Mouse (Mus musculus): ENCODE measurements around the gene Drosha. TPM values are rescaled to one million over a fixed set of nuclear protein-coding genes. Genes with fewer than 3 reads are reported as not detected.
A peak's percentile ranks its signal among the peaks of the same experiment; 100 is the strongest.

Drosha gene
- polyA plus RNA-seq, 1 experiment from 2014 or later: 31.2 TPM

GRCm38 (mm10) chr15:12805071-12805470 lies 19.5 kb upstream of the Drosha start:
- Histone ChIP-seq H3K36me3 (peaks cover 37% of the 10 kb centered on the region), H3K4me1 (no peaks in the 10 kb centered on the region), H3K4me2 (no peak overlapping the region), H3K4me3 (no peak overlapping the region), H3K9me3 (no peaks in the 10 kb centered on the region), H3K9ac (no peak overlapping the region), H3K27me3 (no peaks in the 10 kb centered on the region), H3K27ac (no peak overlapping the region)
- 77% methylated on average over 4 of the region's 4 CpGs for WGBS
- ATAC-seq (ENCODE audit: insufficient number of reproducible peaks, low FRiP score, low TSS enrichment, low read depth): no peak

GRCm38 (mm10) chr15:12807088-12807487 lies 17.5 kb upstream of the Drosha start:
- Histone ChIP-seq H3K9me3 (no peaks in the 10 kb centered on the region), H3K27me3 (no peaks in the 10 kb centered on the region), H3K4me2 (no peak overlapping the region), H3K4me1 (no peaks in the 10 kb centered on the region), H3K4me3 (no peak overlapping the region), H3K36me3 (peaks cover 57% of the 10 kb centered on the region), H3K9ac (no peak overlapping the region), H3K27ac (no peak overlapping the region)
- WGBS: 89% methylated on average over 10 of the region's 10 CpGs
- ATAC-seq (ENCODE audit: insufficient number of reproducible peaks, low FRiP score, low TSS enrichment, low read depth): no peak

- no peak for ATAC-seq (ENCODE audit: insufficient number of reproducible peaks, low FRiP score, low TSS enrichment, low read depth)
- no peaks in the 10 kb centered on the region for H3K4me1 ChIP-seq
These were observed 15.3 kb upstream of the Drosha start for GRCm38 (mm10) chr15:12809305-12809704.

GRCm38 (mm10) chr15:12812646-12813045 lies 12.0 kb upstream of the Drosha start:
- no peak overlapping the region for H3K9ac ChIP-seq
- no peak for ATAC-seq (ENCODE audit: insufficient number of reproducible peaks, low FRiP score, low TSS enrichment, low read depth)
- H3K9me3 ChIP-seq: no peaks in the 10 kb centered on the region
- H3K4me1 ChIP-seq: no peaks in the 10 kb centered on the region
- H3K4me3 ChIP-seq: no peak overlapping the region
- WGBS: 94% methylated on average over 11 of the region's 11 CpGs
- peaks cover 93% of the 10 kb centered on the region for H3K36me3 ChIP-seq
- no peak overlapping the region for H3K4me2 ChIP-seq
- H3K27me3 ChIP-seq: no peaks in the 10 kb centered on the region
- H3K27ac ChIP-seq: no peak overlapping the region

More at GRCm38 (mm10) chr15:12809305-12809704, 15.3 kb upstream of the Drosha start:
- Histone ChIP-seq H3K9me3 (no peaks in the 10 kb centered on the region), H3K4me2 (no peak overlapping the region), H3K27me3 (no peaks in the 10 kb centered on the region), H3K9ac (no peak overlapping the region), H3K4me3 (no peak overlapping the region), H3K36me3 (peaks cover 76% of the 10 kb centered on the region), H3K27ac (no peak overlapping the region)
- 91% methylated on average over 6 of the region's 6 CpGs for WGBS

GRCm38 (mm10) chr15:12817592-12817991 lies 7.0 kb upstream of the Drosha start:
- H3K36me3 ChIP-seq: peaks cover 84% of the 10 kb centered on the region
- no peak overlapping the region for H3K4me3 ChIP-seq
- 95% methylated on average over 8 of the region's 8 CpGs for WGBS

GRCm38 (mm10) chr15:12822416-12823395 lies 1.9 kb upstream of the Drosha start:
- Histone ChIP-seq H3K9ac (no peak overlapping the region), H3K27me3 (no peaks in the 10 kb centered on the region), H3K4me3 (no peak overlapping the region), H3K4me2 (no peak overlapping the region), H3K4me1 (peaks cover 16% of the 10 kb centered on the region), H3K9me3 (no peaks in the 10 kb centered on the region), H3K27ac (no peak overlapping the region), H3K36me3 (peaks cover 46% of the 10 kb centered on the region)
- ATAC-seq (ENCODE audit: insufficient number of reproducible peaks, low FRiP score, low TSS enrichment, low read depth): no peak
- 70% methylated on average over 9 of the region's 9 CpGs for WGBS

More at GRCm38 (mm10) chr15:12817592-12817991, 7.0 kb upstream of the Drosha start:
- Histone ChIP-seq H3K4me1 (no peaks in the 10 kb centered on the region), H3K4me2 (no peak overlapping the region), H3K27ac (no peak overlapping the region), H3K9me3 (no peaks in the 10 kb centered on the region), H3K9ac (no peak overlapping the region), H3K27me3 (no peaks in the 10 kb centered on the region)
- no peak for ATAC-seq (ENCODE audit: insufficient number of reproducible peaks, low FRiP score, low TSS enrichment, low read depth)

- Histone ChIP-seq H3K4me2 (peak overlapping the region; percentile 57), H3K4me1 (peaks cover 16% of the 10 kb centered on the region), H3K27ac (no peak overlapping the region), H3K9ac (peak overlapping the region; percentile 83), H3K9me3 (no peaks in the 10 kb centered on the region), H3K27me3 (no peaks in the 10 kb centered on the region), H3K4me3 (peak overlapping the region; percentile 93), H3K36me3 (peaks cover 46% of the 10 kb centered on the region)
- ATAC-seq (ENCODE audit: insufficient number of reproducible peaks, low FRiP score, low TSS enrichment, low read depth): no peak
- 89% methylated on average over 2 of the region's 2 CpGs for WGBS
These were observed 1.0 kb upstream of the Drosha start for GRCm38 (mm10) chr15:12823455-12824119.

GRCm38 (mm10) chr15:12824965-12825364 lies 350 bp downstream of the Drosha start:
- Histone ChIP-seq H3K4me3 (peak overlapping the region; percentile 93), H3K9ac (peak overlapping the region; percentile 85), H3K27ac (peak overlapping the region; percentile 64), H3K4me2 (peak overlapping the region; percentile 69), H3K36me3 (peaks cover 46% of the 10 kb centered on the region), H3K27me3 (no peaks in the 10 kb centered on the region), H3K4me1 (peaks cover 16% of the 10 kb centered on the region), H3K9me3 (no peaks in the 10 kb centered on the region)
- WGBS: under 1% methylated on average over 31 of the region's 31 CpGs
- 0 out of 2 replicates have a peak, but pooled peaks have one; percentile 2 for ATAC-seq (ENCODE audit: insufficient number of reproducible peaks, low FRiP score, low TSS enrichment, low read depth)

GRCm38 (mm10) chr15:12825408-12825807 lies 793 bp downstream of the Drosha start:
- 51% methylated on average over 12 of the region's 12 CpGs for WGBS
- Histone ChIP-seq H3K4me3 (peak overlapping the region; percentile 93), H3K9ac (peak overlapping the region; percentile 85), H3K9me3 (no peaks in the 10 kb centered on the region), H3K27ac (peak overlapping the region; percentile 64; the same call in 1 of the 2 replicates), H3K27me3 (no peaks in the 10 kb centered on the region), H3K36me3 (peaks cover 45% of the 10 kb centered on the region), H3K4me2 (peak overlapping the region; percentile 69), H3K4me1 (peaks cover 16% of the 10 kb centered on the region)
- no peak for ATAC-seq (ENCODE audit: insufficient number of reproducible peaks, low FRiP score, low TSS enrichment, low read depth)

GRCm38 (mm10) chr15:12829878-12830277 lies 5.3 kb downstream of the Drosha start:
- no peak for ATAC-seq (ENCODE audit: insufficient number of reproducible peaks, low FRiP score, low TSS enrichment, low read depth)
- WGBS: 95% methylated on average over 3 of the region's 3 CpGs
- H3K9me3 ChIP-seq: no peaks in the 10 kb centered on the region
- no peak overlapping the region for H3K9ac ChIP-seq
- peaks cover 12% of the 10 kb centered on the region for H3K4me1 ChIP-seq
- no peaks in the 10 kb centered on the region for H3K27me3 ChIP-seq
- peaks cover 54% of the 10 kb centered on the region for H3K36me3 ChIP-seq
- H3K4me3 ChIP-seq: no peak overlapping the region
- H3K27ac ChIP-seq: no peak overlapping the region
- no peak overlapping the region for H3K4me2 ChIP-seq

GRCm38 (mm10) chr15:12832599-12832998 lies 8.0 kb downstream of the Drosha start:
- Histone ChIP-seq H3K36me3 (peaks cover 70% of the 10 kb centered on the region), H3K4me1 (no peaks in the 10 kb centered on the region), H3K9ac (no peak overlapping the region), H3K4me2 (no peak overlapping the region), H3K27ac (no peak overlapping the region), H3K4me3 (no peak overlapping the region), H3K27me3 (no peaks in the 10 kb centered on the region), H3K9me3 (no peaks in the 10 kb centered on the region)
- WGBS: 99% methylated on average over 4 of the region's 4 CpGs
- no peak for ATAC-seq (ENCODE audit: insufficient number of reproducible peaks, low FRiP score, low TSS enrichment, low read depth)

GRCm38 (mm10) chr15:12833385-12833784 lies 8.8 kb downstream of the Drosha start:
- no peaks in the 10 kb centered on the region for H3K4me1 ChIP-seq
- 96% methylated on average over 31 of the region's 31 CpGs for WGBS
- H3K9ac ChIP-seq: no peak overlapping the region
- no peaks in the 10 kb centered on the region for H3K27me3 ChIP-seq
- no peak overlapping the region for H3K4me2 ChIP-seq
- no peak overlapping the region for H3K27ac ChIP-seq
- H3K4me3 ChIP-seq: no peak overlapping the region
- ATAC-seq (ENCODE audit: insufficient number of reproducible peaks, low FRiP score, low TSS enrichment, low read depth): no peak
- peaks cover 70% of the 10 kb centered on the region for H3K36me3 ChIP-seq
- H3K9me3 ChIP-seq: no peaks in the 10 kb centered on the region
